Mouse (Mus musculus) MEL (cell line): ENCODE measurements around the gene Ptgdr. TPM values are rescaled to one million over a fixed set of nuclear protein-coding genes. Genes with fewer than 3 reads are reported as not detected.
"Not testable (repeated sequence)": the region's sequence is repeated elsewhere in the genome, so short reads cannot be mapped to it uniquely, and the experiment has no call there.

Source experiments
- DNase-seq: peaks from one replicate; pipeline ENCODE4 v3.0.0; 2011; ENCODE audit warnings: low read depth, low spot score
- H3K27ac ChIP-seq: 2 replicates; pipeline ENCODE4 v1.5.1; 2012; ENCODE audit warnings: low read depth, mild to moderate bottlenecking, control low read depth, low read length, moderate library complexity; ENCODE audit not compliant: control insufficient read depth
- H3K27me3 ChIP-seq, 2 experiments: fragments of 150-350 bp in 1 of 2; sonication (generic) in 1 of 2; 2 replicates each; pipeline ENCODE4 v1.6.1; 2012; ENCODE audit warnings: low read length in 2 of 2, mild to moderate bottlenecking in 2 of 2, improper control_type of control experiment in 1 of 2, moderate library complexity in 1 of 2; ENCODE audit not compliant: insufficient read depth in 2 of 2, control insufficient read depth in 1 of 2
- H3K36me3 ChIP-seq, 2 experiments: 2 replicates each; pipeline ENCODE4 v1.6.1; 2012 to 2014; ENCODE audit warnings: low read length in 2 of 2, improper control_type of control experiment in 1 of 2, inconsistent platforms in 1 of 2, mild to moderate bottlenecking in 1 of 2; ENCODE audit not compliant: insufficient read depth in 2 of 2, control insufficient read depth in 1 of 2
- H3K4me1 ChIP-seq, 2 experiments: fragments of 150-350 bp in 1 of 2; sonication (generic) in 1 of 2; 2 replicates each; pipeline ENCODE4 v1.6.1; 2012; ENCODE audit warnings: low read length in 2 of 2, improper control_type of control experiment in 1 of 2, mild to moderate bottlenecking in 1 of 2; ENCODE audit not compliant: insufficient read depth in 2 of 2, control insufficient read depth in 1 of 2
- H3K4me3 ChIP-seq, 2 experiments: fragments of 150-350 bp in 1 of 2; sonication (generic) in 1 of 2; 2 replicates each; pipeline ENCODE4 v1.5.1; 2012; ENCODE audit warnings: low read depth in 2 of 2, low read length in 2 of 2, mild to moderate bottlenecking in 2 of 2, moderate library complexity in 2 of 2, control low read depth in 1 of 2, improper control_type of control experiment in 1 of 2; ENCODE audit not compliant: control insufficient read depth in 1 of 2, insufficient read depth in 1 of 2
- H3K79me2 ChIP-seq: 2 replicates; pipeline ENCODE4 v1.6.1; 2012; ENCODE audit warnings: mild to moderate bottlenecking, low read length, moderate library complexity; ENCODE audit not compliant: control insufficient read depth, poor library complexity, insufficient read depth
- H3K9ac ChIP-seq: 2 replicates; pipeline ENCODE4 v1.6.1; 2012; ENCODE audit warnings: low read depth, mild to moderate bottlenecking, control low read depth, low read length, moderate library complexity; ENCODE audit not compliant: control insufficient read depth, poor library complexity, severe bottlenecking
- H3K9me3 ChIP-seq: fragments of 150-350 bp; sonication (generic); replicated peaks from 2 replicates; pipeline ENCODE4 v1.6.1; 2012; ENCODE audit warnings: mild to moderate bottlenecking, low read length, improper control_type of control experiment, moderate library complexity; ENCODE audit not compliant: insufficient read depth
- BHLHE40 ChIP-seq: IDR thresholded peaks from 2 replicates; pipeline ENCODE4 v1.6.1; 2012; ENCODE audit warnings: low read depth, mild to moderate bottlenecking, inconsistent platforms, low read length, improper control_type of control experiment, borderline replicate concordance
- E2F4 ChIP-seq: IDR thresholded peaks from 2 replicates; pipeline ENCODE4 v1.6.1; 2011; ENCODE audit warnings: low read depth, low read length, improper control_type of control experiment, borderline replicate concordance
- ELF1 ChIP-seq: IDR thresholded peaks from 2 replicates; pipeline ENCODE4 v1.6.1; 2014; ENCODE audit warnings: low read depth, mild to moderate bottlenecking, inconsistent platforms, low read length, improper control_type of control experiment, moderate library complexity
- GATA1 ChIP-seq: IDR thresholded peaks from 2 replicates; pipeline ENCODE4 v1.6.1; 2011; ENCODE audit warnings: low read depth, low read length, improper control_type of control experiment
- JUND ChIP-seq: IDR thresholded peaks from 2 replicates; pipeline ENCODE4 v1.6.1; 2011; ENCODE audit warnings: low read depth, mild to moderate bottlenecking, improper control_type of control experiment, low read length
- MAX ChIP-seq: IDR thresholded peaks from 2 replicates; pipeline ENCODE4 v1.6.1; 2011; ENCODE audit warnings: low read length, improper control_type of control experiment
- MXI1 ChIP-seq: IDR thresholded peaks from 2 replicates; pipeline ENCODE4 v1.6.1; 2011; ENCODE audit warnings: mild to moderate bottlenecking, low read depth, low read length, improper control_type of control experiment
- NRF1 ChIP-seq: IDR thresholded peaks from 2 replicates; pipeline ENCODE4 v1.6.1; 2014; ENCODE audit warnings: low read depth, mild to moderate bottlenecking, inconsistent platforms, low read length, improper control_type of control experiment, moderate library complexity; ENCODE audit not compliant: poor library complexity, insufficient read depth, severe bottlenecking
- POLR2AphosphoS5 ChIP-seq: IDR thresholded peaks from 2 replicates; pipeline ENCODE4 v1.6.1; 2012; ENCODE audit warnings: low read depth, borderline replicate concordance, mild to moderate bottlenecking, inconsistent platforms, low read length, moderate library complexity, mixed read lengths
- RAD21 ChIP-seq: IDR thresholded peaks from 2 replicates; pipeline ENCODE4 v1.6.1; 2011; ENCODE audit warnings: mild to moderate bottlenecking, low read depth, low read length, improper control_type of control experiment
- RCOR1 ChIP-seq: IDR thresholded peaks from 2 replicates; pipeline ENCODE4 v1.6.1; 2012; ENCODE audit warnings: low read depth, mild to moderate bottlenecking, inconsistent platforms, low read length, improper control_type of control experiment
- SIN3A ChIP-seq: IDR thresholded peaks from 2 replicates; pipeline ENCODE4 v1.6.1; 2012; ENCODE audit warnings: low read length, improper control_type of control experiment, inconsistent platforms
- TAL1 ChIP-seq: IDR thresholded peaks from 2 replicates; pipeline ENCODE4 v1.6.1; 2012; ENCODE audit warnings: mild to moderate bottlenecking, inconsistent platforms, low read length, moderate library complexity, mixed read lengths
- TCF12 ChIP-seq: IDR thresholded peaks from 2 replicates; pipeline ENCODE4 v1.6.1; 2014; ENCODE audit warnings: low read depth, mild to moderate bottlenecking, inconsistent platforms, low read length, improper control_type of control experiment, moderate library complexity
- UBTF ChIP-seq: IDR thresholded peaks from 2 replicates; pipeline ENCODE4 v1.6.1; 2012; ENCODE audit warnings: low read depth, mild to moderate bottlenecking, inconsistent platforms, low read length, improper control_type of control experiment, moderate library complexity, borderline replicate concordance; ENCODE audit not compliant: insufficient read depth
- ZC3H11A ChIP-seq: IDR thresholded peaks from 2 replicates; pipeline ENCODE4 v1.6.1; 2012; ENCODE audit warnings: low read depth, mild to moderate bottlenecking, inconsistent platforms, low read length, improper control_type of control experiment
- ZKSCAN1 ChIP-seq: IDR thresholded peaks from 2 replicates; pipeline ENCODE4 v1.6.1; 2012; ENCODE audit warnings: low read depth, mild to moderate bottlenecking, inconsistent platforms, low read length, improper control_type of control experiment, moderate library complexity
- polyA plus RNA-seq, 2 experiments: library from polyadenylated mRNA; stranded (reverse) in 1 of 2; unstranded in 1 of 2; fragments of >175 nt in 1 of 2; fragments of >200 nt in 1 of 2; gene quantifications; 2 replicates each; pipeline versions ENCODE4 v1.2.1 to v1.2.4; 2012; ENCODE audit warnings: low replicate concordance in 2 of 2, low read depth in 1 of 2; ENCODE audit not compliant: insufficient read length in 2 of 2, insufficient read depth in 1 of 2, missing spikeins in 1 of 2
- total RNA-seq: library from RNA; depleted of rRNA; stranded (reverse); fragments of 300-350 nt; gene quantifications from 2 replicates; pipeline ENCODE4 v1.2.3, GENCODE M21; 2012

Ptgdr gene
- total and polyA plus RNA-seq, 3 experiments, result not detected

GRCm38 (mm10) chr14:44835132-44835531 is 24.0 kb downstream of the Ptgdr start:
- no peak overlapping the region for H3K27ac ChIP-seq
- no peak for TF ChIP-seq JUND
- TF ChIP-seq BHLHE40, result no peak
- no peak for TF ChIP-seq RAD21
- TF ChIP-seq ZKSCAN1, result no peak

GRCm38 (mm10) chr14:44834134-44834533 is 25.0 kb downstream of the Ptgdr start:
- not testable (repeated sequence) for H3K79me2 ChIP-seq, DNase-seq, H3K27ac ChIP-seq, H3K9ac ChIP-seq, H3K4me1 ChIP-seq, H3K9me3 ChIP-seq, H3K27me3 ChIP-seq, H3K4me3 ChIP-seq, H3K36me3 ChIP-seq

More at GRCm38 (mm10) chr14:44835132-44835531, 24.0 kb downstream of the Ptgdr start:
- no peaks in the 10 kb centered on the region for H3K79me2 ChIP-seq
- H3K9ac ChIP-seq, result no peak overlapping the region
- H3K9me3 ChIP-seq, result no peaks in the 10 kb centered on the region
- H3K4me1 ChIP-seq, result no peaks in the 10 kb centered on the region
- H3K27me3 ChIP-seq, result no peaks in the 10 kb centered on the region
- H3K4me3 ChIP-seq, result no peak overlapping the region
- no peak for DNase-seq
- H3K36me3 ChIP-seq, result no peaks in the 10 kb centered on the region

DNA sequence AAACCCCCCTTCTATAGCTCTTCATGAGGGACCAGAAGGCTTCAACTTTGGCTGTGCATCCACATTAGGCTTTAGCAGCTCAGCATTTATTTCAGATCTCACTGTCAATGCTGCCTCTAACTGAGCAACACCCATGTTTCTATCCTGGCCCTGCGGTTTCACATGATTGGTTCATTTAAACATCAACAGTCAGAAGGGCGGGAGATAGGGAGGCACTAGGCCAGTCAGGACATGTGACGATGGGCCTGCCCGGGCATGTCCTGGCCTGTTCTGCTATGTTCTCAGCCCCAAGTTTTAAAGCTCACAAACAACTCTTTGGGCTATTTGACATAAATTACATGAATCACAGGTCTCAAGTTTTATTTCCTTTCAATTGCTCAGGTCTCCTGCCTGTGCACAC is 26.1 kb downstream of the Ptgdr start:
- not testable (repeated sequence) for H3K4me3 ChIP-seq, DNase-seq, H3K9me3 ChIP-seq, H3K27me3 ChIP-seq, H3K27ac ChIP-seq, H3K4me1 ChIP-seq, H3K79me2 ChIP-seq, H3K9ac ChIP-seq, H3K36me3 ChIP-seq

DNA sequence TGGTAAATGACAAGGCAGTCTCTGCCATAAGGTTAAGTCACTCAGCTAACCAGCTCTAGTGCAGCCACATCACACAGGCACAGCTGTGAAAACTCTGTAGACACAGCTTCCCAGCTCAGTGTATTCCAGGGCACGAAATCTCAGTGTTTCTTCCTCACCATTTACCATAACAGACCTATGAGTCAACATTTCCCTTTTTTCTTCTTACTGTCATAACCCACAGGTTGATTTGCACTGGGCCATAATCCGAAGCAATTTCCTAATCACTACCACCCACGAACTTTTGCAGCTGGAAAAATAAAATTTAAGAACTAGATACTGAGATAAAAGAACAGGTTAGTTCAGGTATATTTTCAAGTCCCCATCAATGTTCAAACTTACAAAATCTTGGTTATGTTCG is 31.4 kb downstream of the Ptgdr start:
- TF ChIP-seq ELF1 (no peak), NRF1 (no peak), POLR2AphosphoS5 (no peak), GATA1 (no peak), MXI1 (no peak), TAL1 (no peak), E2F4 (no peak), SIN3A (no peak), TCF12 (no peak), RCOR1 (no peak), RAD21 (no peak), ZC3H11A (no peak), UBTF (no peak), MAX (no peak)
- Histone ChIP-seq H3K4me3 (no peak overlapping the region), H3K4me1 (no peaks in the 10 kb centered on the region), H3K36me3 (no peaks in the 10 kb centered on the region), H3K79me2 (no peaks in the 10 kb centered on the region), H3K27ac (no peak overlapping the region), H3K27me3 (no peaks in the 10 kb centered on the region), H3K9me3 (no peaks in the 10 kb centered on the region), H3K9ac (no peak overlapping the region)
- DNase-seq, result no peak
